Mouse (Mus musculus) thymus, postnatal 36 days (tissue): ENCODE measurements around the gene Vsnl1.

Experiments used
- DNase-seq, 2 experiments: peaks; one replicate each; pipeline ENCODE4 v3.0.0; 2022; ENCODE audit warnings: mixed read lengths in 2 of 2

The Vsnl1 gene

DNA sequence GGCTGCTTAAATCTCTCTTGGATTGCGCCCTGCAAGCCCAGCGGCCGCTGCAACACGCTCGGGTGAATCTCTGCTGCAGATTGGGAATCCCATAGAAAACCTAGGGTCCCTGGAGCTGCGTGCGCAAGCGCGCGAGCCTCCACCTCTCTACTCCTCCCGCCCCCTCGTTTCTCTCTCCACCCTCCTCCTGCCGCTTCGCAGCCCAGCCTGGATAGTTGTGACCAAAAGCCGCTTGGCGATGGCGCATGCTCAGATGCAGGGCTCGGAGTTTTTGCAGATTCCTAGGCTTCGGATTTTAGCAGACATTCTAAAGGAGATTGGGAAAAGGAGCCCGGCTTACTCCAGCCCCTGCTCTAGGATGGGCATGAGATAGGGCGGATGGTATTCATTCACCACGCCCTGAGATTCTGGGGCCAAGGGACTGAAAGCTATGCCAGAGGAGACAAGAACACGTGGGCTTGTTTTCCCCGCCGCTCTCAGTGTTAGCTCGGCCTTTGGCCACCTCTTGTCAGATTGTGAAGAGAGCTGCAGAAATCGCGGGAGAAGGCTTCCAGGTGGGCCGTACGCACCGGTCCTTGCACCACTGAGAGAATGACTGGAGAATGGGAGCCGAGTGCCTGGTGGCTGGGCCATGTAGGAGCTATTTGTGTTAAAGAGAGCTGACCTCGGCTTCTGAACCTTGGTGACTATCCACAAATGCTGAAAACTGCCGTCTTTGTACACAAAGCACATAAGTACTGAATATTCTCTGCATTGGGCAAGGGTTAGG lies at the start of gene Vsnl1:
Gene Vsnl1, minus strand, starts transcription at position 117 of the 769 bp plus-strand sequence.
- DNase-seq, result no peak

DNA sequence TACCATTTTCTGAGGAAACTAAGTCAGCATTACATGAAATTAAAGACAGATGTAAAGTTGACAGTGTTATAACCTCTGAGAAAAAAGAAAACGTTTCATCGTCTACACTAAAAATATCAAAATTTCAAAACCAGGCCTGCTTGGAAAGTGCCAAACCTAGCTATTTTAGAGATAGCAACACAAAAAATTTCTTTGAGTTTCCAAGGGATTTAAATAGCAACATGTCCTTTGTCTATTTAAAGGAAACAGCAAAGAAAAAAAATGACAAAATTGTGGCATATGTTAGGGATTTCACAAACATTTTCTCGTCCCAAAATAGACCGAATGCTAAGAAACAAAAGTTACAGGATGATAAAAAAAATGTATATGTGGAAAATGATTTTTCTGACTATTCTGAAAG lies 20.2 kb upstream of the Vsnl1 start:
- no peak for DNase-seq

DNA sequence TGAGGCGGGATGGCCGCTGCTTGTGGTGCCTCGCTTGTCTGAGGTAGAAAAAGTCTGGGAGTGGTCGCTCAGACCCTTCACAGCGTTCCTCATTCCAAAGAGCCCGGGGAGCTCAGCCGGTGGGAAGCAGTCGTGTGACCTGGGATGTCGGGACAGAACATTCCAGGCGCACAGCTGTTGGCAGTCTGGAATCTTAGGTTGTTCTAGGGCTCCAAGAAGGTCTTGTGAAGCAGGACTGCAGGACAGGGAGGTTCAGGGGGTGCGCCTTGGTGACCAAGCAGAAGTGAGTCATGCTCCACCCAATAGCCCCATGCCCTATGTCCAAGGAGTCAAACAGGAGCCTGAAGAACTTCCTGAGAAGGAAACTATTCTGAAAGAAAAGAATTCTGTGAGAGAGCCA lies 19.8 kb upstream of the Vsnl1 start:
- DNase-seq, result no peak

DNA sequence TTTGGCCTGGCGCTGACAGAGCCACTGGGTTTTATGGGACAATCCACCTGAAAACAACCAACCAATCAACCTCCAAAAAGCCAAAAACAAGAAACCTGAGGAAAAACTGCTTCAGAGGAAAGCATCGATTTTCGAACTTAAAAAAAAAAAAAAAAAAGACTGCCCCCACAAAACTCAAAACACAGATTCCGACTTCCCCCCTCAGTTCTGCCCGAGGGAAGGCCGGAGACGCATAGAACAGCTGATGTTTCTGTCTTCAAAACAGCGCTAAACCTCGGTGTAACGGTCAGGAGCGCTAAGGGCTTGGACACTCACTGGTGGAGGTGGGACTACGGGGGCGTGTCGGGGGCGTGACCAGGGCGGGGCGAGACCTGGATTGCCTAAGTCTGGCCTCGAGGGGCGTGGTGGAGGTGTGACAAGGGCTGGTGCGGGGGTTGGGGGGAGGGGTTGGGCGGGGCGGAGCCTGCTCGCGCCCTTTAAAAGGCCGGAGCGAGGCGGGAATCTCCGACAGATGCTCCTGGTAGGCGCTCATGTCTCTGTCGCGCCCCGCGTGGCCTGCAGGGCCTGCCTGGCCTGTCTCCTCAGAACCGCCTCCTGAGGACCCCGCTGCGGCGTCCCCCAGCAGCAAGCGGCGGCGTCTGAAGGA lies 19.3 kb upstream of the Vsnl1 start, which contains the start of gene Rad51ap2:
Gene Rad51ap2, plus strand, starts transcription at position 531 of the 646 bp plus-strand sequence.
- peak; percentile 26 to 43 for DNase-seq

DNA sequence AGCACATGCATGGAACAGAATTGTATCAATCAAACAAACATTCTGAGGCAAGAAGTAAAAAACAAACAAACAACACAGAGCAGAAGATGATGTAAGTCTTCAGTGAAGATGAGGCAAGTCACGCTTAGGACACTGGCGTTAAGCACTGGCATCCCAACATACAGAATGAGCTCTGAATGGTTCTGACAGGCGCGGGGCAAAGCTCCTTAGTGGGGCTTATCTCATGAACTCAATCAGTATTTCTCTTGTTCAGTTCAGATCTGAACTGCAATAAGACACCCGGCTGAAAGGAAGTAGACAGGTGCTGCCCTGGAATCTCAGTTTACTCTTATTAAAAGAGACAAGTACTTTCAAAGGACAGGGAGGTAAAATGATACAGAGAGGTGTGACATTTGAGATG lies 17.7 kb upstream of the Vsnl1 start:
- no peak for DNase-seq

DNA sequence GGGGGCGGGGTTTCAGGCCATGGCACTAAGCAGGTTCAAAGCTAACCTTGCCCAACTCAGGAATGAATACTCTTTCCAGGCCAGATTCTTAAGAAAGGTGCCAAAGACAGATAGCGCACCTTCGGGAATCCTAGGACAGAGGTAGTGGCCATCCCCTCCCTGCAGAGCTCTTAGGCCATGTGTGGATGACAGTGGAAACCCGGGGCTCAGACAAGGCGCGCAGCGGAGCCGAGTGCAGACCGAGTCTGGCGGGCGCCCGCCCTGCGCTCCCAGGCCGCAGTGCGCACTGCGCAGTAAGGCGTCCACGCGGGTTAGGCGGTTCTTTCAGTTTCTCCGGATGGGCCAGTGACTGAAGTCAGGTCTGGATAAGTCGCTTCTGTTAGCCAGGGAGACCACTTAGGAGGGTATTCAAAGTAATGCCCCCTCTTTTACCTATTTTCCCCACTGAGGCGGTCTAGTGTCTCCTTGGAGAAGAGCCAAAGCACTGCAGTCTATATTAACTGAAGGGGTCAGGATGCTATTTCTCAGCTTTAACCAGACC lies 1.6 kb upstream of the Vsnl1 start:
- DNase-seq, result no peak

DNA sequence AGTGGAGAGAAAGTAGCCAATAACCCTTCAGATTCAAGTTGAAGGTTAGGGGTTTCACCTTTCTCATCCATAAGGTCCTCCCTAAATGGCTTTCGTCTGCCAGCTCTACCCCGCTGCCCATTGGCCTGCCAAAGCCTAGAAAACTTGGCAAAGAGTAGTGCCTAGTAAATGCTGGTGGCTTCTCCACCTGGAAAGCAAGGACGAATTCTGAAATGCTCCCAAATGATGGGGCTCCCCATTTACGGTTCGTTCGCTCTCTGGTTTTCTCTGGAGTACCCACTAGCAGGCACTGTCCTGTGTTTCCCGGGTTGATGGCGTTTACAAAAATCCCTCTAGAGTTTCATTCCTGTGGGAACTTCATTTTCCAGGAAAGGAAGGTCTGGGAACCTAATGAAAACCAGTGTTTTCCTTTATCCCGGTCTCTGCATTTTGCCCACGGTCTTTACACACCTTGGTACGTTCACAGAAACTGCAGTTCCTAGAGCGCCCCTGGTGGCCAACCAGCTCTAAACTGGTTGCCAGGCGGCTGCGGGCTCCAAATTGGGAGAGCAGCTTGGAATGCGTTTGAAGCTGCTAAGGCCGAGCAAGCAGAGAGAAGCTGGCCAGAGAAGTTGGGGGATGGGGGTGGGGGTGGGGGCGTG lies 973 bp upstream of the Vsnl1 start:
- DNase-seq, result peak; percentile 13 to 19

DNA sequence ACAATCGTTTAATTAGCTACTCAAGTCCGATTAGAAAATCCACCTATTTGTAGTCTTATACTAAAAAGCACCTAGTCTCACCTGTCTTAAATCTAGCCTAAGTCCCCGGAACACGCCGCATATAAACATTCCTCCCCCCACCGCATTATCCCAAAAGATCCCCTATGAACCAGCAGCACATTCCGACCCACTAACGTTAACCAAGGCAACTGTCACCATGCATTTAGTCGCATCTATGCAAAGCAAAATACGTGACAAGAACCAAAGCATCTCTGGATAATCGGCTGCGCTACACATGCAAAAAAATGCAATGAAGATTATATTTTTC lies 426 bp downstream of the Vsnl1 start:
- no peak for DNase-seq

DNA sequence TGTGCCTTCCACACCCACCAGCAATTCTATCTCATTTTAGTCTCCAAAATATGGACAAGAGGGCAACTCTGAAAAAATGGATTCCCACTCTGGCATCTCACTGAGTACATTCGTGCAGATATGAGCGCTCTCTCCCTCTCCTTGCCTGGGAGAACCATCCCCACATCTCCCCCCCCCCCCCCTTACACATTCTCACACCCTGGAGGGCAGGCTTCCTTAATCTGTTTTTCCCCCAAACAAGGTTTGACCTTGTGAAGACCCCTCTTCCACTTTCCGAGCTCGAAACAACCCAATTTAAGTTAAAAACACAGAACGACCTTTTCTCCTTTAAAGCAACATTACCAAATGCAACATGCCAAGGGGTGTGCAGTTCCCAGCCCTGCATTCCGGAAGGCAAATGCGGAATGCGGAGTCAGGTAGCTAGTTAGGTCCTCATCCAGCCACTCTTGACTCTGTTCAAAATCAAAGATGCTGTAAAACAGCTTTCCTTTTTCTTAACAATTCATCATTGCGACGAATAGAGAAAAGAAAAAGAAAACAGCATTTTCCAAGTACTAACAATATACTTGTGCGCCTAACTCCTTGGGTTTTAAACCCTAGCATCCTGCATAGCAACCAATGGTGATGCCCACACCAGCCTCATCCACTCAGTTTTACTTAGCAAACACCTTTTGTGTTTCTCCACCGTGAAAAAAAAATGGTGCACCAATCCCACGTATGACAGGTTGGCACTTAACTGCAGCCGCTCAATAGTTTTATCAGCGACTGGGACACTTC lies 979 bp downstream of the Vsnl1 start:
- no peak for DNase-seq

DNA sequence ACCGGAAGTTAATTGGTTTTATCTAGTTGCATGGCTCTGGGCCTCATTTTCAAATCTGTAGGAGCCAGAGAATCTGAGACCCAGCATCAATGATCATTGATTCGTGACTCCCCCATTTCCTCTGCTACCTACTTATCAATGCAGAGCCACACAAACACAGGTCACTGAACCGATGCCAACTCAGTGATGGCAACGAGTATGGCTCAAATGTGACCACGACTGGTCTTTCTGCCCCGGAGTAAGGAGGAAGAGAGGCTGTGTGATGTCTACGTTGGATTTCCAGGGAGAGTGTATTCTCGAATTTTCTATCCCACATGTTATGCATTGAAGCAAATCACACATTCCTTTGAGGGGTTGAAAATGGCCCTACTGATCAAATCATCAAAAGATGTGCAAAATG lies 2.0 kb downstream of the Vsnl1 start:
- DNase-seq, result no peak

DNA sequence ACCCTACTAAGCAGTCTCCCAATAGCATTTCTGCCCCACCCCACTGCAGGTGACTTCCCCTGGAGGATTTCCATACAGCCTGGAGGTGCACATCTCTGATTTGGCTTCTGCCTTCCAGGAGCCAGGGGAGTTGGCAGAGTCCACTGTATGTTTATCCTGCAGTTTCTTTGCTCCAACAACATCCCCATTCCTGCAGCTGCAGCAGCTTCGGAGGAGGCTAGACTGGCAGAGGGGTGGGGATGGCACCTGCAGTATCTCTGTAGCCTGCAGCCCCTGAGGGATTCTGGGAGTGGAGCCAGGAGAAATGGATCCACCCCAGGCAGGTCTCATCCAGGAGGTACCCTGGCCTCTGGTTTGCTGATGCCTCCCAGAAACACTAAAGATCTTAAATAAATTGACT lies 2.7 kb downstream of the Vsnl1 start:
- no peak for DNase-seq

DNA sequence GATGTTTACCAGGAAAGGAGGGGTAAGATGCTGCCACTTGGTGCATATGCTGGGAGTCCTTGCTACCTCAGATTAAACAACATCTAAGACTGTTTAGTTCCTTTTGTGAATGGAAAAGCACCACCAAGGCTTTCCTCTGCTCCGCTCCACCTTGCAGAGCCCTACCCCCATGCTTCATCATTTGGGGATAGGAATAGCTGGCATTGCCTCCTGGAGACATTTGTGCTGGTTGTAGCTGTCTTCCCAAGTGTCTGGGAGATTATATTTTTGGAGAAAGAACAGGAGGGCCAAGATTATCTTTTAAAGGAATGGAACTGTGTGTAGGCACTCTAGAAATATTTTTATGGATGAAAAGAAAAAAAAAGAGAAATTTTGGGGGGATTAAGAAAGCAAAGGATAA lies 3.3 kb downstream of the Vsnl1 start:
- no peak for DNase-seq

DNA sequence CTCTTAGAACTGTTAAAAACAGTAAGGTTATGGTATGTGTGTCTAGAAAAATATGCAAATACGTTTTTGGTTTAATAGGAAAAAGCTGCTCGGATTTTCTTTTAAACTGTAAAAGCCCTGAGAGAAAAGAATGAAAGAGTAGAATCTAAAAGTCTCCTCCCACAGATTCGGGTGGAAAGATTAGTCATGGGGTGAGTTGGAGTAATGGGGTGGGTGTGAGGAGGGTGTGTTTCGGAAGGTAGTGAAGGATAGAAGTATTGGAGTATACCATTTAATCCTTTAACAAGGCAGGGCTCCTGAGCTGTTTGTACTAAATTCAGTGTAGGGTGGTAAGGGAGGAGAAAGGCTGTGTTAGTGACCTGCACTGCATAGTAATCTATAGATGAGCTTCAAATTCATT lies 9.0 kb downstream of the Vsnl1 start:
- DNase-seq, result no peak

DNA sequence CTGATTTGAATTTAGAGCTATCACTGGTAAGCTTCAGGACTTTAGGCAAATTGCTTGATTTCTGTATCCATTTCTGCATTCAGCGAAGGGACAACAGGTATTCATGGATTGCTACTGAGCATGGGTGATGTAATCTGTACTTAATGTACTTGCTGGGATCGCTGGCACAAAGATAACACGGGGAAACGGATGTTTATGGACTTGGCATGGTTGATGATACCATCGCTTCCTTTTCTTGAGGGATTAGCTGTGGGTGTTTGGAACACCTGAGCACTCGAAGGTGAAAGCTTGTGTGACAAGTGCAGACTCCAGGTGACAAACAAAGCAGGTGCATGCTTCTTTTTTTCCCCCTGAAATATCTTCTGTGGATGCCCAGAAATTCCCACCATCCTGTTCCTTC lies 18.3 kb downstream of the Vsnl1 start:
- no peak for DNase-seq

DNA sequence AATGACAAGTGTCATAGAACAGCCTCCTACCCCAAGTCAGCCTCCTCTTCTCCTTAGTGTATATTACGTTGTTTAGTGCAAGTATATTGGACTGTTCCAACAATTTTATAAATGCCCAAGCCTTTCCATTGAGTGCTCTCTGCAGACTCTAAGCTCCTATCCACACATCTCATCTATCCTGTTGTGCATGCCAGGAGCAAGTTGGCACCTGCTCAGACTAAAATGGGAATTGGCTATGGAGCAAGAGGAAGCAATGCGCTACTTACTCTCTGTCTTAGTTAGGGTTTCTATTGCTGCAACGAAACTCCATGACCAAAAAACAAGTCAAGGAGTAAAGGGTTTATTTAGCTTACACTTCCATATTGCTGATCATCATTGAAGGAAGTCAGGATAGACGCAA lies 28.7 kb downstream of the Vsnl1 start:
- DNase-seq, result no peak

DNA sequence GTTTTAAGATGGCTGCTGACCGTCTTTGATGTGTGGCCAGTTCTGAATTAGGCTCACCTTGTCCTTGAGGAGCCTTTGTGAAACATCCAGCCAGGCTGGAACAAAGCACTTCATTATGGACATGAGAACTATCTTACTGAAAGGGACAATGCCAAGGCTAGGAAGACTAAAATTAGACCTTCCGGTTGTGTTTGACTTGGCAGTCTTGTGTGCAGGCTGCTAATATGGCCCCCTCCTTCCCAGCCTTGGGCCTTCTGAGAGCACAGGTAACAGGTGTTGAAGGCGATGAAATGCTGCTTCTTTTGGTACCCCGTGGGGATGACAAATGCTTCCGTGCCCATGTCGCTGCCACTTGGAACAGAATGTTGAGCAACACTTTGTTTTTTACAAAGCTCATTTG lies 37.6 kb downstream of the Vsnl1 start:
- DNase-seq, result no peak

DNA sequence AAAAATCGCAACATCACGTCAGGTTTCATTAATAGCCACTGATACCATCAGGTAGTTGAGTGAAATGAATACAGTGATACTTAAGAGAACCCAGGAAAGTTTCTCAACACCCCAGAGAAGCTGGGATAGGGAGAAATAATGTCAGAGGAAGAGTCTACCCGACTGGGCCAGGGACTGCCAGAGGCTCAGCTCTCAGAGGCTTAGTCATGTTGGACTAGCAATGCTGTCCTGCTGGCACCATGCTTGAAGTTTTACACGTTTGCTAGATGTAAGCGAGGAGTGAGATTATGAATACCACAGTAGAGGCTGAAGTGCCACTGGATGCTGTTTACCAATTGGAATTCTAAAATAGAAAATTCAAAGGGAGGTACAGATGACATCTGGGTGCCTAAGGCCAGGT lies 39.4 kb downstream of the Vsnl1 start:
- DNase-seq, result no peak

DNA sequence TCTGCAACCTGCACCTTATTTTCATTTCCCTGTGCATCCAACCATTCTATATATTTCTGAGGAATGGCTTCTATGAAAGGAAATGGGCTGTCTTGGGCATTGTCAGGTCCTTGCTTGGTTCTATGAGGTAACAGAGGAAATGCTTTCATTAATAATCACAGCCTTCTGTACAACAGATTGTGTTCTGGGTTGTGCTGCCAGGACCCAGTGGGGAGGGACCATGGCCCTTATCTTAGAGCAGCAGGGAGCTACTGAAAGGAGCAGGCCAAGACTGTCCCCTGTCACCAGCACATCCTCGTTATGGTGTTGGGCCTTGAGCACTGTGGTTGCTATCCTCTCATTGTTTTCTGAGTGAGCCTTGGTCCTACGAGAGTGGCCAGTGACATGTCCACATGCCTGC lies 40.9 kb downstream of the Vsnl1 start:
- no peak for DNase-seq

DNA sequence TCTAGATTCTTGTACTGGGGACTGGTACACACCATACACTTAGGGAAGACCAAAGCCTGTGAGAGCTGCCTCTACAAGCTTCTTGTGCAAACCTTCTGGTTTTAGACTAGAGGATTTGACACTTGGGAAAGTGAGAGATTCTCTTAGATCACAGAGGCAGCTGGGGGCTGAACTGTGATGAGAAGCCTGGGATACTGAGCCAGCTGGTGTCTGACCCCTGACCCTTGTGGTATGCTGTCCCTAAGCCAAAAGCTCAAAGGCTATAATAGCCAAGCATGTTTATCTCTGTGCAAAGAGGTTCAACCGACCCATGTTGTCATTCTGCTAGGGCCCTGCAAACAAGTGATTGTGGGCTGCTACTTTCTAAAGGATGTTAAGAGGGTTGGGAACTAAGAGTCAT lies 43.9 kb downstream of the Vsnl1 start:
- no peak for DNase-seq

DNA sequence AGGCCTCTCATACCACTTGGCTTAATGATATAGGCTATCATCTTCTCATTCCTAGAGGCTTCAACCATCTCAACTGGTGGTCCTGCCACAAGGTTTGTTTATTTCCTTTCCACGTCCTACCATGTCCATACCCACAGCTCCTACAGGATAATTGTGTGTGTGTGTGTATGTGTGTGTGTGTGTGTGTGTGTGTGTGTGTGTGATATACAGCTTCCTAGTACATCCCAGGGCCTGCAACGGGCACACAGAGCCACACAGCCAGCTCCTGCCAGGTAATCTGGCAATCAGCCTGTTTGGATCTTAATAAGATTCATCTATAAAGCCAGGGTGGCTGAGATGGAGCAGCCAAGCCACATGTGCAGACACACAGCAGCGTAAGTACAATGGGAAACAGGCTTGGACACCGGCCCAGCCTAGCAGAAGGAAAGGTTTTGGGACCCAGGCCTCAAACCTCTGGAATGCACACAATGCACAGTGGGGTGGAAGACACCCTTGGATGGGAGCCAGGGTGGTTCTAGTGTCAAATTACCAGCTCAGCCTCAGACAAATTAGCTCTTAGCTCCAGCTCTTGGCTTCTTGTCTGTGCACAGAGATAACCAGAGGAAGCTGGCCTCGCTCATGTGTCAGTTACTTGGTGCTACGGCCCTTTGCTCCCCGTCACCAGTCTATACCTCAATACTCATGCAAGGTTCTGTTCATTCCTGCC lies 45.0 kb downstream of the Vsnl1 start:
- DNase-seq, result no peak

DNA sequence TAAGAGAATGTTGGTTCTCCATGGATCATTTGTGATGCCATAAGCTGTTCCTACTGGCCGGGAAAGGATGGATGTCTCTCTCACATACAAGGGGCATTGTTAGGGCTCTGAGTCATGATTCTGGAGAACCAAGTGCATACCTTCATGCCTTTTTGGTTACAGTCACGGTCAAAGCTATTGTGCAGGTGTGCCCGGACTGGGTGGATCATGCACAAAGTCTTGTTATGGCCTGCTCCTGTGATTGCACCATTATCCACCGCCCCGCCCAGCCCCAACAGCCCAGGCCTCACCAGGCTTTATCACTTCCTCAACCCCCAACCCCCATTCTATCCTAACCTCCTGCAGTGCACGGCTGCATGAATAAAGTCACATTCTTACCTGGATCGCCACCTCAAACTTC lies 47.3 kb downstream of the Vsnl1 start:
- no peak for DNase-seq

DNA sequence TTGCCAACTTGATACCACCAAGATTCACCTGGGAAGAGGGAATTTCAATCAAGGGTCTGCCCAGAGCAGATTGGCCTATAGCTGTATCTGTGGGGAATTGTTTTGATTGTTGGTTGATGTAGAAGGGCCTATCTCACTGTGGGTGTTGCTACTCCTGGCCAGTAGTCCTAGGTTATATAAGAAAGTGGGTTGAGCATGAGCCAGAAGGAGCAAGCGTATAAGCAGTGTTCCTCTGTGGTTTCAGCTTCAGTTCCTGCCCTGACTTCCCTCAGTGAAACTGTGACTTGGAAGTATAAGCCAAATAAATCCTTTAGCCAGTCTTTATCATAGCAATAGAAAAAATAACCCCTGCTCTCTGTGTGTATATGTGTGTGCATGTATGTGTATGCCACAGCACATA lies 51.7 kb downstream of the Vsnl1 start:
- no peak for DNase-seq

DNA sequence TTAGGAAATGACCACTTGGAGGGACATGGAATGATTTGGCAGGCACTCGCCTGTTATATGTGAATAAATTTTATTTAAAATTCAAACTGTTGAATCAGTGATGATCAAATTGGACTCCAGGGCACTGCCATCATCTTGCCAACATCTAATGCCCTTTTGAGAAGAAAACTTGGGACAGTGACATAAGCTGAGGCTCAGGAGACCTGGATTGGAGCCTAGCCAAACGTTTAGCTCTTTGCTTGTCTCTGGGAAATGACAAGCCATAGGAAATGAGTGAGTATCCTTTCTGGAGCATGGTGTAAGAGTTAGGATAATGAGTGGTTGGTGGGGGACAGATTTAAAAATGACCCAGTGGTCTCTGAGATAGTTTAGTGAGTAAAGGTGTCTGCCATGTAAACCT lies 57.0 kb downstream of the Vsnl1 start:
- no peak for DNase-seq
